Mouse (Mus musculus): ENCODE measurements around the gene Fxr1.
A peak's percentile ranks its signal among the peaks of the same experiment; 100 is the strongest.
"Not testable (repeated sequence)": the region's sequence is repeated elsewhere in the genome, so short reads cannot be mapped to it uniquely, and the experiment has no call there.

Gene Fxr1

DNA sequence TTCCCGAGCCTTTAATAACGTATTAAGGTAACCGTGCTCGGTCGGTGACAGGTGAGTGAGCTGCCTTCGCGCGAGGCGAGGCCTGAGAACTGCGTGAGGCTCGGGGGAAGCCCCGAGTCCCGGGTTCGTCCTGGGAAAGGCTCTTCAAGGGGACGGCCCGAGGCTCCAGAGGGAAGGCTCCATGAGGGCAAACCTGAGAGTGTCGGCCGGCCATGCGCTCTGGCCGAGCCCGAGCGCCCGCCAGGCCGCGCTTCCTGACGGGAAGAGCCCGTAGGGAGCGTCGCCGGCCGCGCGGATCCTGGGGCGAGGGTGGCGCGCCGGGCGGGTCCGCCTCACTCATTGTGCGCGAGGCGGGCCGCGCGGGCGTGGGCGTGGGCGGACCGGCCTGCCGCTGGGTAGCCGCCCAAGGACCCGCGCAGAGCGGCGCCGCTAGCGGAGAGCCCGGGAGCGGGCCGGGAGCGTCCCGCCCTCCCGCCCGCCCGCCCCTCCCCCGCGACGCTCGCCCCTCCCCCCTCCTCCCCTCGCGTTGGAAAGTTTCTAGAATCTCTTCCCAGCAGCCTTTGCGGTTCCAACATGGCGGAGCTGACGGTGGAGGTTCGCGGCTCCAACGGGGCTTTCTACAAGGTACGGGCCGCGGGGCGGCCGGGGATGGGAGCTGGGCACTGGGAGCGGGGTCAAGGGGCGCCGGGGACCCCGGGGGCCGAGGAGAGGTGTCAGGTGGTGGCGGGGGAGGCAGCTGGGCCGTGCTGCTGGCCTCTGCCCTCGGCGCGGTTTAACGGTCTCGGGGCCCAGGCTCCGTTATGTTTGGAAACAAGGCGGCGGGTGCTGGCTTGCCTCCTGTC lies at the start of gene Fxr1:
Gene Fxr1, plus strand, starts transcription at position 404 of the 842 bp plus-strand sequence.
- no peaks in the 10 kb centered on the region for H3K27me3 ChIP-seq (ENCODE audit: control insufficient read depth, insufficient read depth, low read length, poor library complexity, severe bottlenecking)
- H3K36me3 ChIP-seq (ENCODE audit: control insufficient read depth, insufficient read depth, low read length, poor library complexity, severe bottlenecking): no peaks in the 10 kb centered on the region; the same call in 1 of the 2 replicates
- DNase-seq (ENCODE audit: low read depth, low spot score): peak; percentile 87

DNA sequence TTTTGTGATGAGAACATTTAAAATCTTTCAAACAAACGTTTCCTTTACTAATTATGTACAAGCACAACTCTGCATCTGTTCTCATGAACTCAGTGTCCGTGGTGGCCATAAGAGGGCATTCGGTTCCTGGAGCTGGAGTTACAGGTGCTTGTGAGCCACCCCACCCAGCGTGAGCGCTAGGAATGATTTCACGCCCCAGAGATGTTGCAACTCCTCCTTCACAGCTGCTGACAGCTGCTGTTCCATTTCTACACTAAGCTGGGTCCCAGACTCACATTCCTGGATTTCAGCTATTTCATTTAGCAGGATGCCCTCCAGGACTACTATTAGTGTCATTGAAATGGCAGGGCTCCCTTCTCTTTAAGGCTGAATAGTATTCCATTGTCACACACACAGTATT lies 40.3 kb upstream of the Fxr1 start:
- no peaks in the 10 kb centered on the region for H3K27me3 ChIP-seq (ENCODE audit: control insufficient read depth, insufficient read depth, low read length, poor library complexity, severe bottlenecking)
- DNase-seq (ENCODE audit: low read depth, low spot score): no peak
- H3K36me3 ChIP-seq (ENCODE audit: control insufficient read depth, insufficient read depth, low read length, poor library complexity, severe bottlenecking): no peaks in the 10 kb centered on the region

DNA sequence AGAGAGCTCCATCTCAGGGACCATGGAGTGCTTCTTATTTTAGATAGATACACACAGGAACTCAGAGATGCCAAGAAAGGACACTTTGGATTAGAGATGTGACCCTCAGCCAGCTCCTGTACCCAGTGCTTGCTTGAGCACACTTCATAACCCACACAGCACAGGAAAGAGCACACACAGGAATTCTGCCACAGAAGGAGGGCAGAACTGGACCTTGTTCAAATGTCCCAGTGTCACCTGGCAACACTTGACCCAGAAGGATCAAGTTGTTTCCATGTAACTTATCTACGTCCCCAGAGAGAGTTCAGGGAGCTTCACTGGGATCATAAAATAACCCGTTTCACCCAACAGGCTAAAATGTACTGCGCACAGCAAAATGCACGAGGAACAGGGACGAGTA lies 37.0 kb upstream of the Fxr1 start:
- no peak for DNase-seq (ENCODE audit: low read depth, low spot score)
- no peaks in the 10 kb centered on the region for H3K36me3 ChIP-seq (ENCODE audit: control insufficient read depth, insufficient read depth, low read length, poor library complexity, severe bottlenecking)
- no peaks in the 10 kb centered on the region for H3K27me3 ChIP-seq (ENCODE audit: control insufficient read depth, insufficient read depth, low read length, poor library complexity, severe bottlenecking)

DNA sequence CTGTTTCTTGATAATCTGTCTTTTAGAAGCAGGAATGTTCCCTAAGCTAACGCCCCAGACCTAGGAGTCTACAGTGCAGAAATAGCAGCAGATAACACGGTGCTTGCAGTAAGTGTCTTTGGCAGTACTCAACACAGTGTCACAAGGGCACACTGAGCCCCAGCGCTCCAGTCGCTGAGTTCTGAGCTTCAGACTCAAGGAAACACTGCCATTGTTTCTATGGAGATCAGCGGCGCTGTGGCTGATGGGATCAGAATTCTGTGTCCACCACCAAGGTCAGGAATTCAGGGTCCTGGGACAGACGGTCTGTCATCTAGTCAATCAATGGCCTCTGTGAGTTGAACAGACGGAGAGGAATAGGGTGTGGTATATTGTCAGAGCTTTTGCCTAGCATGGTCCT lies 30.4 kb upstream of the Fxr1 start:
- Histone ChIP-seq H3K36me3 (ENCODE audit: control insufficient read depth, insufficient read depth, low read length, poor library complexity, severe bottlenecking) (no peaks in the 10 kb centered on the region), H3K27me3 (ENCODE audit: control insufficient read depth, insufficient read depth, low read length, poor library complexity, severe bottlenecking) (no peaks in the 10 kb centered on the region)
- no peak for DNase-seq (ENCODE audit: low read depth, low spot score)

DNA sequence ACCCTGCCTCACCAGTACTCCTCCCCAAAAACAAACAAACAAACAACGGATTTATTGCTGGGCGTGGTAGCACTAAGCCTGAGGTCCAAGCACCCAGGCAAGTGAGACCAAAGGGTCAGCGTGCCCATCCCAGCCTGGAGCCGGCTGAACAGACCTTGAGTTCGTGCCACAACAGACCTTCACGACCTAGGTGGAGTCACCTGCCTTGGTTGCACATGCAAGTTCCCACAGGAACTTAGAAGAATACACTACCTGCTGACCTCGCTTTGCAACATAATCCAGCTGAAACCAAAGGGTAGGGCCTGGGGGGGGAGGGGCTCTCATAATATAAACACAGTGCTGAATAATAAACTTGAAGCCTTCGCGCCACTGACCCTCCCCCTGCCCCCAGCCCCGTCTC lies 29.3 kb upstream of the Fxr1 start:
- H3K27me3 ChIP-seq (ENCODE audit: control insufficient read depth, insufficient read depth, low read length, poor library complexity, severe bottlenecking): no peaks in the 10 kb centered on the region
- no peaks in the 10 kb centered on the region for H3K36me3 ChIP-seq (ENCODE audit: control insufficient read depth, insufficient read depth, low read length, poor library complexity, severe bottlenecking)
- DNase-seq (ENCODE audit: low read depth, low spot score): no peak

DNA sequence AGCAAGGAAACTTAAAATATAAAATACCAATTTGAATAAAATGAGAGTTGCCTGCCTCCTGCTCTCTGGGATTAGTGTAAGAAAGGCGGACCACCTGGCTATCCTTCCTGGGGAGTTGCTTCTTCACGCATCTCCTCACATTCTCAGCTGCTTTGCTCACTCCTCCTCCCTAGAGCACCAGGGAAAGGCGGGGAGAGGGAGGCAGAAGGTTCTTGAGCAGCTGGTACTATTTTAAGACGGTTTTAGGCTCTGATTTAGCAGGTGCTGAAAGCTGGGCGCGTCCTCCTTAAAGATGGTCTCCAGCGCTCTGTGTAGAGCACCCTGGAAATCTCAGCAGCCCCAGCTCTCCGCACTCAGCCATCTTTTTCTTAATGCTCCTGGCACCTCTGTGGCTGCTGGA lies 28.8 kb upstream of the Fxr1 start:
- Histone ChIP-seq H3K27me3 (ENCODE audit: control insufficient read depth, insufficient read depth, low read length, poor library complexity, severe bottlenecking) (no peaks in the 10 kb centered on the region), H3K36me3 (ENCODE audit: control insufficient read depth, insufficient read depth, low read length, poor library complexity, severe bottlenecking) (no peaks in the 10 kb centered on the region)
- no peak for DNase-seq (ENCODE audit: low read depth, low spot score)

DNA sequence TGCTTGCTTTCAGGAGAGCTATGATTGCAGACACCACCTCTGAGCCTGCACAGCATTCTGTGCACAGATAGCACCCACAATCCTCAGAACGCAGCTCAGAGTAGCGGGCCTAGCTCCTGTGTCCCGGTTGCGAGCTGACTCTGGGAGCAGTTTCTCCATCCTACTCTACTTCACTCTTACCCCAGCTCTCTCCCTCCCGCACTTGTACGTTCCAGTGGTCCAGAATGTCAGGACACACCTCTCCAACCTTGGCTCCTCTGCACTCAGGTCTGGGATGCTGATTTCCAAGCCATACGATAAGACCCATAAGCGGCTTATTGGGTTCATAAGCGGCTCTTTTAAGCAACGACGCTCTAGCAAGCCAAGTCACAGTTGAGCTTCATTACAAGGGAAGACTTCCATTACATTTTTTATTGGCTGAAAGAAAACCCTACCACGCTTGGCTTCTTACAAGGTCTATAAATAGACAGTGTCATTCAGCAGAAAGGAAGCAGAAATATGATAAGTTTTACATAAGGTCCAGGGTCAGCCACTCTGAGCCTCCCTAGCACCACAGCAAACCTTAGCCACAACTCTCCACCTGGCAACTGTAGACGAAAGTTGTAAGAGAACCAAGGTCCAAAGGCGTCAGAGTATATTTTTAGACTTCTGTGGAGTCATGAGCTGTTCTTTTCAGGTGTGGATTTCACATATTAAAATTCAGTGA lies 26.2 kb upstream of the Fxr1 start:
- DNase-seq (ENCODE audit: low read depth, low spot score): no peak
- Histone ChIP-seq H3K27me3 (ENCODE audit: control insufficient read depth, insufficient read depth, low read length, poor library complexity, severe bottlenecking) (no peaks in the 10 kb centered on the region), H3K36me3 (ENCODE audit: control insufficient read depth, insufficient read depth, low read length, poor library complexity, severe bottlenecking) (no peaks in the 10 kb centered on the region)

DNA sequence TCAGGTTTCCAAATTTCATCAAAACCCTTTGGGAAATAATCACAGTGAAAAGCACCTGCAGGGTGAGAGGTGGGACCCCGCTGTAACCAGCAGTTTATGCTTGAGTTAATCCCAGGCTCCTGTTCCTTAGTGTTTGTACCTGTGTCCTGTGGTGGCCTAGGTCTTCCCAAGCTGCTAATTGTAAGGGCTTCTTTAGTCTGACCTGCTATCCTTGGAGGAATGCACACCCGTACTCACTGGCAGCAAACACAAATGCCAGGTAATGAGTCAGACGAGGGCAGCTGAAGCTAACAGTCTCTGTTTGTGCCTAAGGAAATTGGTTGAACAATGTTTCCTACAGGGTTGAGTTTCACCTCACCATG lies 25.6 kb upstream of the Fxr1 start:
- Histone ChIP-seq H3K27me3 (ENCODE audit: control insufficient read depth, insufficient read depth, low read length, poor library complexity, severe bottlenecking) (no peaks in the 10 kb centered on the region), H3K36me3 (ENCODE audit: control insufficient read depth, insufficient read depth, low read length, poor library complexity, severe bottlenecking) (no peaks in the 10 kb centered on the region)
- no peak for DNase-seq (ENCODE audit: low read depth, low spot score)

DNA sequence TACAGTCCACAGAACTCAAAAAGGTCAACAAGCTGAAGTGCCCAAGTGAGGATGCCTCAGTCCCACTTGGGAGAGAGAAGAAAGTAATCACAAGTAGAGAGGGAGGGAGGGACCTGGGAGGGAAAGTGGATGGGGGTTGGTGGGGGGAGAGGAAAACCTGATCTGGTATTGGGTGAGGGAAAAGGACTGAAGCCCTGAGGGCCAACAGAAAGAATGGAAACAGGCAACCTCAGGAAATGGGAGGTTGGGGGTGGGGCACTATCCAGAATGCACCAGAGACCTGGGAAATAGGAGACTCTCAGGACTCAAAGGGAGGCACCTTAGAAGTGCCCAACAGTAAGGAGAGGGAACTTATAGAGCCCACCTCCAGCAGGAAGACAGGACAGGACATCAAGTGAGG lies 18.1 kb upstream of the Fxr1 start:
- not testable (repeated sequence) for H3K27me3 ChIP-seq (ENCODE audit: control insufficient read depth, insufficient read depth, low read length, poor library complexity, severe bottlenecking); DNase-seq (ENCODE audit: low read depth, low spot score); H3K36me3 ChIP-seq (ENCODE audit: control insufficient read depth, insufficient read depth, low read length, poor library complexity, severe bottlenecking)

DNA sequence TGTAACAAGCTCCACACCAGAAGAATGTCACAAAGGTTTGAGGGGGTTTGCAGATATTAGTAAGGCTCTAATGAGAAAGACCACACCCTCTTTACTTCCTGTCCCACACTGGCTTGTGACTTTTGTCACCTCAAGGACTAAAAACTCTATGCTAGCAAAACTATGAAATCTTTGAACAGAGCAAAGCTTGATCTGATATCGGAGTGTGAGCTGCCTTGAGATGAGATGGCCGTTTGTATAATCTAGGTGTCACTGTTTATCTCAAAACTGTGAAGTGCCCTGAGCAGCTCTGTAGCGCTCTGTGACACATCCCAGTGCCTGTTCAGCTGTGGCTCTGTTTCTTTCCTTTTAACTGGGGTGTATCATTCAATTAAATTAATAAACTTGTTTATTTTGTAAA lies 15.9 kb upstream of the Fxr1 start:
- no peak for DNase-seq (ENCODE audit: low read depth, low spot score)
- H3K27me3 ChIP-seq (ENCODE audit: control insufficient read depth, insufficient read depth, low read length, poor library complexity, severe bottlenecking): no peaks in the 10 kb centered on the region; the same call in 1 of the 2 replicates
- H3K36me3 ChIP-seq (ENCODE audit: control insufficient read depth, insufficient read depth, low read length, poor library complexity, severe bottlenecking): no peaks in the 10 kb centered on the region

DNA sequence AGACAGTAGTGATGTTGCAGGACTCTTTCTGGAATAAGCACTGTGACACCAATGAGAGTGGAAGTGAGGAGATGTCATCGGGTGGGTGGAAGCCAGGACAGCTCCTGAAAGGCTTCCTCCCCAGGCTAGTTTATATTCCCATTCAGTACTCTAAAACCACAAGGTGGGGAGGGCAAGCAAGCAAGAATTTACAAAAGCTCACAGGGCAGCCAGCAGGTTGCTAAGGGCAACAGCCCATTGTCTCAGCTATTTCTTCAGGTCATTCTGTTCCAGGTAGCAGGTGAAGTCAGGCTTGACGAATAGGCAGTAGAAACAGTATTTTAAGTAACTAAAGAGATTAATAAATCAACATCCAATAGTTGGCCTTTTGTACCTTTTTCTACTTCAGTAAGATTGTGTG lies 13.4 kb upstream of the Fxr1 start:
- DNase-seq (ENCODE audit: low read depth, low spot score): no peak
- H3K27me3 ChIP-seq (ENCODE audit: control insufficient read depth, insufficient read depth, low read length, poor library complexity, severe bottlenecking): no peaks in the 10 kb centered on the region
- no peaks in the 10 kb centered on the region for H3K36me3 ChIP-seq (ENCODE audit: control insufficient read depth, insufficient read depth, low read length, poor library complexity, severe bottlenecking)

DNA sequence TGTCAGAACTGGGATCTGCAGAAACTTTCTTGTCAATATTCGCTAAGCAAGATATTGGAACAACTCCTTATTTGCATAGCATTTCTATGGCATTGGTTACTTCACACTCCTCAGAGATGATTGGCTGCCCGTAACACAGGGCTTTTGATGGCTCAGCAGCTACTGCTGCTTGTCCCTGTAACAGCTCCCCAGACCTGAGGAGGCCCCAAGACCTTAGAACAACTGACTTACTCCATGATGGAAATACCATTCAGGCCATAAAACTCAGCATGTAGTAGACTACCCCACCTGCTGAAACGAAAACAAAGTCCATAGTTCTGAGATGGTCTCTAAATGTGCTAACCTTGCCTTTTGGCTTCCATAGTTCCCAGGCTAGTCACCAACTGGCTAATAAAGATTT lies 12.9 kb upstream of the Fxr1 start:
- Histone ChIP-seq H3K27me3 (ENCODE audit: control insufficient read depth, insufficient read depth, low read length, poor library complexity, severe bottlenecking) (no peaks in the 10 kb centered on the region), H3K36me3 (ENCODE audit: control insufficient read depth, insufficient read depth, low read length, poor library complexity, severe bottlenecking) (no peaks in the 10 kb centered on the region)
- DNase-seq (ENCODE audit: low read depth, low spot score): no peak

DNA sequence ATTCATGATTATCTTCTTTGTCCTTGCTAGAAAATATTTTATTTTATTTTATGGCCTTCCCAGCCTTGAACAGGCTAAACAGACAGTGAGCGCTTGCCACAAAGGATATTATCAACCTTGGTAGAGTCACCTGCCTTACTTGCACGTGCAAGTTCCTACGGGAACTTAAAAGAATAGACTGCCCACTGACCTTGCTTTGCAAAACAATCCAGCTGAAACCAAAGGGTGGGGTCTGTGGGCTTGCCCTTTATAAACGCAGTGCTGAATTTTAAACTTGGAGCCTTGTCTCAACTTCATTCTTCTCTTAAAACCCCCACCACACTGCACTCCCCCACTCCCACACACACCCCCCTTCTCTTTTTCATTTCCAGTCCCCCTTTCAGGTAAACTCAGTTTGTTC lies 12.1 kb upstream of the Fxr1 start:
- no peaks in the 10 kb centered on the region for H3K27me3 ChIP-seq (ENCODE audit: control insufficient read depth, insufficient read depth, low read length, poor library complexity, severe bottlenecking)
- H3K36me3 ChIP-seq (ENCODE audit: control insufficient read depth, insufficient read depth, low read length, poor library complexity, severe bottlenecking): no peaks in the 10 kb centered on the region
- no peak for DNase-seq (ENCODE audit: low read depth, low spot score)

DNA sequence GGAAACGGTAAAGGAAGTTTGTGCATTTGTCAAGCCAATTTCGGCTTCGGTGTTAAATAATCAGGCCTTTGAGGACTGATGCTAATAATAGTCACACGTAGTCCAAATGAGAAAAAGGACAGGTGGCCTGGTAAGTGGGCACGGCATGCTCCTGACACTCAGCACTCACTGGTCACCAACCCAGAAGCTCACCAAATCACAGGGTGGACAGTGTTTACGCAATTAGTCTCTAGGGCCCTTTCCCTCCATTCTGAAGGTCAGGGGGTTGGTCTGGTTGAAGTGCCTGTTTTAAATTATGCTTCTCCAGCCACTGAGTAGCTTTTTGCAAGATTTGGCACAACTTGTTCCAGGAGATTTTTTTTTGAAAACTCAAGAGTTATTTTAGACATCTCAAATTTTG lies 11.6 kb upstream of the Fxr1 start:
- no peaks in the 10 kb centered on the region for H3K36me3 ChIP-seq (ENCODE audit: control insufficient read depth, insufficient read depth, low read length, poor library complexity, severe bottlenecking)
- no peaks in the 10 kb centered on the region for H3K27me3 ChIP-seq (ENCODE audit: control insufficient read depth, insufficient read depth, low read length, poor library complexity, severe bottlenecking)
- DNase-seq (ENCODE audit: low read depth, low spot score): no peak

DNA sequence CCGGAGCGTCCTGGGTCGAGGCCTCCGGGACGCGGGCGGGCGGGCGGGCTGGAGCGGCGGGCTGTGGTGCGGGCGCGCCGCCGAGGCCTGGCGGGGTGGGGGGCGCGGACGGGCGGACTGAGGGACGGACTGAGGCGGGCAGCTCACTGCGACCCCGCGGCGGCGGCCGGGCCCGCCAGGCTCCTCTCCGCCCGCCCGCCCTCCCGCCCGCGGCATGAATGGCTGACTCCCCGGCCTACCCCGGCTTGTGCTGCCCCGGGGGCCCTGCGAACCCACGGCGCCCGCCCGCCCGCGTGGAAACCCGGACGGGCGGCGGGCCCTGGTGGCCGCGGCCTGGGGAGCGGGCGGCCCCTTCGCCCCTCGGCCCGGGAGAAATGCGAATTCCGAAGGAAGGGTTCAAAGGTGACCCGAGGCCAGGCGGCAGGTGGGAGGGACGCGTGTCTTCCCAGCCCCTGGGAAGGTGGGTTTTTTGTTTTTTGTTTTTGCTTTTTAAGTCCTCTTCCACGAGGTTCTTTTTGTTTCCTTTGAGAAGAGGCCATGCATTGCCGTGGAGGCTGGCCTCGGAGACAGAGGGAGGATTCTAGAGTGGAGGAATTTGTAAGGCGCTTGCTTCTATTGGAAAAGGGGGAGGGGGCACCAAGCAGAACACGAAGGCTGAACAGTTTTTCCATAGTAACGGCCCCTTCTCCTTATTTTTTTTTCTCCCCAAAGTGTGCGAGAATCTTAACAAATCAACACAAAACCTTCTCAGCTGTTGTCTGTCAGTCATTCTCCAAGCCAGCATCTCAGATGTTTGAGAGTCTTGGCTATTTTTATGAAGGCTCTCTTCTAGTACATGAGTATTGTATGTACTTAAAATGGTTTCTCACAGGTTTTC lies 877 bp downstream of the Fxr1 start:
- DNase-seq (ENCODE audit: low read depth, low spot score): peak; percentile 15
- Histone ChIP-seq H3K27me3 (ENCODE audit: control insufficient read depth, insufficient read depth, low read length, poor library complexity, severe bottlenecking) (no peaks in the 10 kb centered on the region), H3K36me3 (ENCODE audit: control insufficient read depth, insufficient read depth, low read length, poor library complexity, severe bottlenecking) (no peaks in the 10 kb centered on the region; the same call in 1 of the 2 replicates)

All from splenic B cell, adult 2 months (primary cell).